Mouse (Mus musculus): ENCODE results near the gene Pdx1. TPM values are rescaled to one million over a fixed set of nuclear protein-coding genes. Genes with fewer than 3 reads are reported as not detected.

The Pdx1 gene
- polyA plus RNA-seq, 1 experiment from 2014 or later = not detected

- Histone ChIP-seq H3K4me2 (ENCODE audit: low read depth, low read length) (no peak overlapping the region), H3K9ac (replicated peaks; ENCODE audit: low read length) (no peak overlapping the region), H3K9me3 (replicated peaks; ENCODE audit: control insufficient read depth, low read length) (no peaks in the 10 kb centered on the region), H3K4me3 (ENCODE audit: low read depth, low read length) (no peak overlapping the region), H3K27ac (replicated peaks; ENCODE audit: low read depth, low read length) (no peak overlapping the region), H3K27me3 (ENCODE audit: control insufficient read depth, insufficient read depth, low read length) (peaks cover 57% of the 10 kb centered on the region), H3K4me1 (ENCODE audit: control insufficient read depth, insufficient read depth, low read length) (no peaks in the 10 kb centered on the region), H3K36me3 (replicated peaks; ENCODE audit: control insufficient read depth, insufficient read depth, low read depth, low read length) (no peaks in the 10 kb centered on the region)
- DNase-seq (ENCODE audit: low spot score) (peak; percentile 89), ATAC-seq (replicated peaks; ENCODE audit: insufficient number of reproducible peaks, low FRiP score, low TSS enrichment, low read depth) (no peak)
Observed at GRCm38 (mm10) chr5:147319653-147320052, 49.9 kb downstream of the Pdx1 start.

DNA sequence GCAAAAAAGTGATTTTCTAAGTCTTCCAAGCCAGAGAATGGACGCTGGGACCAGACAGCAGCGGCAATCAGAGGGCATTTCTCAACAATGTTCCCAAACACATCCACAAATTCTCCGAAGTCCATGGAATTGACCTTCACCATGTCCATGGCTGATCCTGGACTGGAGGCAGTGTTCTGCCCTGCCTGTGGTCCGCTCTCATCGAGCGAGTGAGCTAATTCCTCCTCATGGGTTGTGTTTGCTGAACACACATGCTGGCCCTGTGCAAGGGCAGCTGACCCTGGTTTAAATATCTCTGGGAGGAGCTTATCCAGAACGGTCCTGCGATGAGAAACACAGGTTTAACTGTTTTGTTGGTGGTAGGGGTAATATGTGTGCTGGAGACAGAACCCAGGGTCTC, 52.4 kb downstream of the Pdx1 start, which contains the start of gene Urad:
TSS of gene Urad (minus strand) at position 258 of the 400 bp plus-strand sequence.
- no peak within 1 kb of the TSS for H3K27ac ChIP-seq (replicated peaks; ENCODE audit: low read depth, low read length)
- no peaks in the 10 kb centered on the region for H3K36me3 ChIP-seq (replicated peaks; ENCODE audit: control insufficient read depth, insufficient read depth, low read depth, low read length)
- no peaks in the 10 kb centered on the region for H3K4me1 ChIP-seq (ENCODE audit: control insufficient read depth, insufficient read depth, low read length)
- no peaks in the 10 kb centered on the region for H3K9me3 ChIP-seq (replicated peaks; ENCODE audit: control insufficient read depth, low read length)
- no peak for DNase-seq (ENCODE audit: low spot score)
- peaks cover 34% of the 10 kb centered on the region for H3K27me3 ChIP-seq (ENCODE audit: control insufficient read depth, insufficient read depth, low read length)
- H3K9ac ChIP-seq (replicated peaks; ENCODE audit: low read length) = no peak within 1 kb of the TSS
- H3K4me2 ChIP-seq (ENCODE audit: low read depth, low read length) = no peak within 1 kb of the TSS
- H3K4me3 ChIP-seq (ENCODE audit: low read depth, low read length) = no peak within 1 kb of the TSS
- WGBS = 69% methylated on average over 8 of the region's 8 CpGs
- no peak for ATAC-seq (replicated peaks; ENCODE audit: insufficient number of reproducible peaks, low FRiP score, low TSS enrichment, low read depth)

- 17% methylated on average over 17 of the region's 17 CpGs for WGBS
- DNase-seq (ENCODE audit: low spot score) (peak; percentile 84), ATAC-seq (replicated peaks; ENCODE audit: insufficient number of reproducible peaks, low FRiP score, low TSS enrichment, low read depth) (no peak)
- no peak overlapping the region for H3K4me3 ChIP-seq (ENCODE audit: low read depth, low read length)
- no peaks in the 10 kb centered on the region for H3K36me3 ChIP-seq (replicated peaks; ENCODE audit: control insufficient read depth, insufficient read depth, low read depth, low read length)
- H3K4me2 ChIP-seq (ENCODE audit: low read depth, low read length) = no peak overlapping the region
- no peaks in the 10 kb centered on the region for H3K4me1 ChIP-seq (ENCODE audit: control insufficient read depth, insufficient read depth, low read length)
- peaks cover 23% of the 10 kb centered on the region for H3K27me3 ChIP-seq (ENCODE audit: control insufficient read depth, insufficient read depth, low read length)
- H3K9me3 ChIP-seq (replicated peaks; ENCODE audit: control insufficient read depth, low read length) = no peaks in the 10 kb centered on the region
- no peak overlapping the region for H3K9ac ChIP-seq (replicated peaks; ENCODE audit: low read length)
- no peak overlapping the region for H3K27ac ChIP-seq (replicated peaks; ENCODE audit: low read depth, low read length)
Observed at GRCm38 (mm10) chr5:147323237-147323917, 53.6 kb downstream of the Pdx1 start.

Small RNAs within 50 kb of the gene (microRNA-seq; reads per million reads assigned to microRNA genes)
- not detected for gene Mir7k (ENCODE audit: borderline number of aligned reads)

Other genes with a start within 250 kb of the Pdx1 start
- gene Lnx2, start 193.4 kb upstream of the Pdx1 start, polyA plus RNA-seq (2014; fragmentation: Nextera tagmentation; extraction: Ambion mirVana) = 11.2 and 11.3 TPM in 2 replicates
- gene Polr1d, start 192.9 kb upstream of the Pdx1 start, polyA plus RNA-seq (2014; fragmentation: Nextera tagmentation; extraction: Ambion mirVana) = 124 and 129 TPM in 2 replicates
- gene Gsx1, start 81.3 kb upstream of the Pdx1 start, polyA plus RNA-seq (2014; fragmentation: Nextera tagmentation; extraction: Ambion mirVana) = 2.2 and 2.3 TPM in 2 replicates
- gene Cdx2, start 37.3 kb downstream of the Pdx1 start, polyA plus RNA-seq (2014; fragmentation: Nextera tagmentation; extraction: Ambion mirVana) = not detected in 2 replicates
- gene Urad, start 52.5 kb downstream of the Pdx1 start, polyA plus RNA-seq (2014; fragmentation: Nextera tagmentation; extraction: Ambion mirVana) = not detected in 2 replicates
- 0.27 and 0.31 TPM in 2 replicates for gene Flt3, start 130.5 kb downstream of the Pdx1 start, polyA plus RNA-seq (2014; fragmentation: Nextera tagmentation; extraction: Ambion mirVana)
- 41.2 and 41.8 TPM in 2 replicates for gene Pan3, start 160.2 kb downstream of the Pdx1 start, polyA plus RNA-seq (2014; fragmentation: Nextera tagmentation; extraction: Ambion mirVana)

Measured in embryonic facial prominence, embryonic 11.5 days (tissue).